Mouse (Mus musculus): ENCODE results near the gene Isca1.

- TF ChIP-seq POLR2A (IDR thresholded peaks at IDR 0.05; ENCODE audit: low read depth, low read length) = no peak
- TF ChIP-seq CTCF (conservative IDR thresholded peaks at IDR 0.05; ENCODE audit: insufficient read depth, insufficient read length, low read depth, low read length) = no peak
Measured at GRCm38 (mm10) chr13:59811581-59811980, 42.0 kb upstream of the Isca1 start.
